Mouse (Mus musculus) ES-E14 (cell line): Measurements from ENCODE around the gene Cd80.

ENCODE experiments used
- CHD2 ChIP-seq: IDR thresholded peaks from 2 replicates; pipeline ENCODE4 v1.6.1; 2014; ENCODE audit warnings: mild to moderate bottlenecking, low read depth, low read length, inconsistent platforms
- HCFC1 ChIP-seq: IDR thresholded peaks from 2 replicates; pipeline ENCODE4 v1.6.1; 2012; ENCODE audit warnings: low read length, inconsistent platforms, borderline replicate concordance; ENCODE audit not compliant: insufficient read depth
- MAFK ChIP-seq: IDR thresholded peaks from 2 replicates; pipeline ENCODE4 v1.6.1; 2014; ENCODE audit warnings: mild to moderate bottlenecking, low read depth, low read length, inconsistent platforms; ENCODE audit not compliant: insufficient read depth
- ZC3H11A ChIP-seq: IDR thresholded peaks from 2 replicates; pipeline ENCODE4 v1.6.1; 2012; ENCODE audit warnings: low read depth, mild to moderate bottlenecking, inconsistent platforms, low read length, borderline replicate concordance
- ZNF384 ChIP-seq: IDR thresholded peaks from 2 replicates; pipeline ENCODE4 v1.6.1; 2012; ENCODE audit warnings: low read depth, low read length, inconsistent platforms

GRCm38 (mm10) chr16:38425374-38425773, 30.0 kb upstream of the Cd80 start:
- TF ChIP-seq MAFK = no peak
- TF ChIP-seq ZNF384 = no peak
- TF ChIP-seq ZC3H11A = no peak
- no peak for TF ChIP-seq HCFC1
- no peak for TF ChIP-seq CHD2
